Mouse (Mus musculus) embryo, embryonic 11 days (tissue): Measurements from ENCODE around the gene Olfr1188.
"Not testable (repeated sequence)": the region's sequence is repeated elsewhere in the genome, so short reads cannot be mapped to it uniquely, and the experiment has no call there.

Experiments
- DNase-seq: peaks from one replicate; pipeline ENCODE4 v3.0.0-alpha.2; 2015

The Olfr1188 gene

GRCm38 (mm10) chr2:88556635-88557034 is at the start of gene Olfr1188:
Gene Olfr1188, plus strand, starts transcription at chr2:88556935.
- no peak for DNase-seq

DNA sequence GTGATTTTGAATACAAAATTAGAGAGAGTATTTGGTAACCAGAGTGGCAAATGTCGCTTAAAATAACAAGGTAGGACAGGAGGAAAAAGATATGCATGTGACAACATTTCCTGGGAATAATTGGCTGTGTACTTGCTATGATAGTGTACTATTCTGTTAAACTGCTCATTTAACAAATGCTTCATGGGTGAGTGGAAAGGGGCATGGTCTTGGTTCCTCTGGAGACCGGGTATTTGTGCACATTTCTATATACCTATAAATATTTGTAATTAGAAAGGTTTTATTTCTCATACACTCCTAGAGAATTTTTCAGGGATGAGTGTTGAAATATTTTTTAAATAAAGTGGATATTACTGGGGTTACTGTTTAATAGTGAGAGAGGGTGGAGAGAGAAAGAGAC is 38.5 kb upstream of the Olfr1188 start, which contains the start of gene Olfr1186:
Gene Olfr1186, plus strand, starts transcription at position 301 of the 400 bp plus-strand sequence.
- no peak for DNase-seq

- DNase-seq: no peak
Observed at GRCm38 (mm10) chr2:88525720-88526119, 31.0 kb upstream of the Olfr1188 start.

DNA sequence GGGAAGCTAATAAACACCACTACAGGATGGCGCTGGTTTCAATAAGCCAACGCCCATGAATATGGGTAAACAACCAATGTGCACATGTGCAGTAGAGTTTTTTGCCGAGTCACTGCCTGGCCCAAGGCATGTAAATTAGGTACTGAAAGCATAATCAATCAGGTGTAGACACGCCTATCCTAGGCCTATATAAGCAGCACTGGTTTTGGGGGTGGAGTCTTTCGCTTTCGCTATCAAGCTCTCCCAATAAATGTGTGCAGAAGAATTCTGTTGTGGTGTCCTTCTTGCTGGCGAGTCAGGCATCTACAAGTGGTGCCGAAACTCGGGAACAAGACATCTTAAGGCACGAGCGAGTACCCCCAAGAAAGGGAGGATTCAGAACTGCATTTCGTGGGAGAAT is 16.0 kb downstream of the Olfr1188 start:
- DNase-seq: not testable (repeated sequence)

DNA sequence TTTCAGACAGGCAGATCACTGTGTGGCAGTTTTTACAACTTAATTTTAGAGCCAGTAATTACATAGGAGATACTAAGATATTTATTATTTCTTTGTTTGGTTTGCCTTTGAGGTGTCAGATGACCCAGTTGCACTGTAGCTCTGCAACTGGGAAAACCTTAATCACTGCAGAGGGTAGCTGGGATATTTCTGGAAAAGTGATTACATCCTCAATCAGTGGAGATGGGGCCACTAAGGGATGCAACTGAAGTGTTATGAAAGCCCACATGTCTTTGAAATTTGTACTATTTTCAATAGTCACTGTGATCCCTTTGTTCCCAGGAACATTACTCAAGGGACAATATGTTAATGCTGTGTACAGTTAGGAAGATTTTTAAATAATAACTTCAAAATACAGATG is 29.4 kb downstream of the Olfr1188 start, which contains the start of gene Olfr1189:
Gene Olfr1189, plus strand, starts transcription at position 301 of the 400 bp plus-strand sequence.
- no peak for DNase-seq
